Mouse (Mus musculus): Measurements from ENCODE around the gene Cdk17. TPM values are rescaled to one million over a fixed set of nuclear protein-coding genes. Genes with fewer than 3 reads are reported as not detected.

Gene Cdk17
- polyA plus RNA-seq, 1 experiment from 2014 or later, result 19.2 TPM

DNA sequence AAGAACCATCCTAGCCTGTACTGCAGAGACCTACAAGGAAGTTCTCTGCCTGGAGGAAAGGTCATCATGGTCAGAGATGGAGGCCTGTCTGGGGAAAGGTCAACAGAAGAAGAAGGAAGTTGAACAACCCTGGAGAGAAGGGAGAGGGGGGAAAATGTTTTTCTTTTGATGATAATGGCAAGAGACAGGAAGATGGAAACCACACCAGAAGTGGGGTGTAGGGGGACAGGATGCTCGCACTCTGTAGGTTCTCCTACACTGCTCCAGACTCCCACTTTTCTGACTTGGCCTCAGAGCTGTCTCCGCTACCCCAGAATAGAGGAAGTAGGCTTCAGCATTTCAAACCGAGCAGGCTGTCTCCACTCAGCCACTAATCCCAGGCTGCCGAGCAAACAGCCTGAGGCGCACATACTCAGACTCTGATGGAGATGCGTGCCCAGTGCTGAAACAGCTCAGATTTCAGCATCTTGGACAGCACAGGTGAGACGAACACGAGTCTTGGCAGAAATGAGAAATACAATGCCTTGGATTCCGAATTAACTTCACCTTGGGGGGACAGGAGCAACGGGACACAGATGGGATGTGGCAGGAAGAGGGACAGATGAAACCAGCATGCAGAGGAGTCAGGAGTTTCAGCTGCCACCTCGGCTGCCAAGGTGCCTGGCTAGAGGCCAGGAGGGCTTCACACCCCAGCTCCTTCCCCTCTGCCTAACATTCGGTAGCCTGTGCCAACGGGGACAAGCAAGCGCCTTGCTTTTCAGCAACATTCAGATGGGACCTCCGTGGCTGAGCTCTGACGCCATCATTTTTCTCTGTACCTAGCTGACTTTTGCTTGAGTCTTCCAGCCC, 100.7 kb downstream of the Cdk17 start:
- Histone ChIP-seq H3K9me3 (ENCODE audit: control insufficient read depth, low read length) (no peaks in the 10 kb centered on the region), H3K4me3 (ENCODE audit: low read depth, low read length) (no peak overlapping the region), H3K4me2 (ENCODE audit: low read depth, severe bottlenecking) (no peak overlapping the region; the same call in 1 of the 2 replicates), H3K27ac (replicated peaks; ENCODE audit: low read depth, low read length) (no peak overlapping the region), H3K36me3 (ENCODE audit: control insufficient read depth, insufficient read depth, low read length) (peaks cover 10% of the 10 kb centered on the region), H3K27me3 (ENCODE audit: control insufficient read depth, insufficient read depth, low read length) (no peaks in the 10 kb centered on the region), H3K9ac (ENCODE audit: low read length) (no peak overlapping the region), H3K4me1 (ENCODE audit: control insufficient read depth, insufficient read depth, low read length) (peaks cover 11% of the 10 kb centered on the region; the same call in 1 of the 2 replicates)
- 38% methylated on average over 16 of the region's 16 CpGs for WGBS
- DNase-seq (ENCODE audit: low spot score) (no peak), ATAC-seq (ENCODE audit: insufficient number of reproducible peaks, low FRiP score, low TSS enrichment, low read depth) (no peak)

DNA sequence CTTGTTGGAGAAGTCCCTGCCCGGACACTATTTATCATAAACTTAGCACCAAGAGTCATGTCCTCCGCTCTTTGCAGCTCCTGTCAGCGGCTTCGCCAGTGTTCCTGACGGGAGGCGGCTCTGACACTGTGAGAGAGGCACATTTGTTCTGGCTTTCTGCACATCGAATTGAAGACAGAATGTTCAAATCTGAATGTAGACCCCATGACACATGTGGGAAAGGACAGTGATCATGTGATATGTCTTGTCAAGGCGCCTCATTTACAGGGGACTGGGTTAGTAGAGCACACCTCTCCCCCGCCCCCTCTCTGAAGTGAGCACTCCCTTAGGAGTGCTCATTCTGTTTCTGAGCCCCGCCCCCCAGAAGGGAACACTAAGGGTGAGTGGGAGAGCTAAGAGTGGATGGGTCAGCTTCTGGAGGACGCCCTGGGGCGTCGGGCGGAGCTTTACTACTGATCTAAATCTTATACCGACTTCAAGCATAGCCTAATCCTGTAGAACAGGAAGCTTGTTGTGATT, 101.4 kb downstream of the Cdk17 start:
- Histone ChIP-seq H3K27ac (replicated peaks; ENCODE audit: low read depth, low read length) (no peak overlapping the region), H3K27me3 (ENCODE audit: control insufficient read depth, insufficient read depth, low read length) (no peaks in the 10 kb centered on the region), H3K36me3 (ENCODE audit: control insufficient read depth, insufficient read depth, low read length) (peaks cover 13% of the 10 kb centered on the region), H3K9ac (ENCODE audit: low read length) (no peak overlapping the region), H3K9me3 (ENCODE audit: control insufficient read depth, low read length) (no peaks in the 10 kb centered on the region), H3K4me2 (ENCODE audit: low read depth, severe bottlenecking) (no peak overlapping the region), H3K4me3 (ENCODE audit: low read depth, low read length) (no peak overlapping the region), H3K4me1 (ENCODE audit: control insufficient read depth, insufficient read depth, low read length) (peaks cover 8% of the 10 kb centered on the region; the same call in 1 of the 2 replicates)
- no peak; the same call in 1 of the 2 replicates for ATAC-seq (ENCODE audit: insufficient number of reproducible peaks, low FRiP score, low TSS enrichment, low read depth)
- WGBS, result 25% methylated on average over 15 of the region's 15 CpGs
- no peak for DNase-seq (ENCODE audit: low spot score)

DNA sequence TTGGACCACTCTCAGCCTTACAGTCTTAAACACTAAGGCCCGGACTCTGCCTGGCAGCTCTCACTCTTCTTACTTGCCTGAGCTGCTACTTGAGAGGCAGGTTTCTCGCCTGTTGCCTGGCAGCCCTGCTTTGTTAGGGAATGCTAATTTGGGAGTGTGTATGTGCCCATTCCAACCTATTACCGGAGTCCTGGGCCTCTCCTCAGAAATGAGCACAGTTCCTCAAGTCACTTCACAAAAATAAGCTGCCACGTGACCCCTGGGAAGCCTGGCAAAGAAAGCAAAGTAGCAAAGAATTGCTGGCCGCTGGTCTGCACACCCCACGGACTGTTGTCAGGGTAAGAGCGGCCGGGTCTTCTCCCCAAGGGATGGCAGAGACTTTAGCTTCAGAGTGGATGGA, 102.8 kb downstream of the Cdk17 start:
- no peak overlapping the region for H3K27ac ChIP-seq (replicated peaks; ENCODE audit: low read depth, low read length)
- no peak for ATAC-seq (ENCODE audit: insufficient number of reproducible peaks, low FRiP score, low TSS enrichment, low read depth)
- DNase-seq (ENCODE audit: low spot score), result no peak

DNA sequence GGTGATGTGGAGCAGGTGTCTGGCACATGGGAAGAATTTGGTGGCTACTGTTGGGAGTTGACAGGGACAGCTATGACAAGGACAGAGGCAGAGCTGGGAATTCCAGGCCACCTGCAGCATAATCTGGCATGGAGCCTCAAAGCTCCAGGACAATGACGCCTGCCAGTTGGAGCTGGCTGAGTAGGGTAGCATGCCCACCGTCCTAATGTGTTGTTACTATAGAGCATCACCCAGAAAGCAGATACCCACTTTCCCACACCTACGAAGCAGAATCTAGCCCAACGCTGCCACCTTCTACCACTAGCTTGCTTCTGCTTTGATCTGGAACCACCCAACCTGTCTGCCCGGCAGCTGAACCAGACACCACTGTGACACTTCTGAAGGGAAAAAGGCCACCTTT, 103.3 kb downstream of the Cdk17 start:
- H3K36me3 ChIP-seq (ENCODE audit: control insufficient read depth, insufficient read depth, low read length), result peaks cover 14% of the 10 kb centered on the region
- ATAC-seq (ENCODE audit: insufficient number of reproducible peaks, low FRiP score, low TSS enrichment, low read depth) (no peak), DNase-seq (ENCODE audit: low spot score) (no peak)
- H3K4me1 ChIP-seq (ENCODE audit: control insufficient read depth, insufficient read depth, low read length), result peaks cover 7% of the 10 kb centered on the region; the same call in 1 of the 2 replicates
- H3K27ac ChIP-seq (replicated peaks; ENCODE audit: low read depth, low read length), result no peak overlapping the region
- 83% methylated on average over 5 of the region's 5 CpGs for WGBS
- H3K4me3 ChIP-seq (ENCODE audit: low read depth, low read length), result no peak overlapping the region
- no peaks in the 10 kb centered on the region for H3K27me3 ChIP-seq (ENCODE audit: control insufficient read depth, insufficient read depth, low read length)
- H3K4me2 ChIP-seq (ENCODE audit: low read depth, severe bottlenecking), result no peak overlapping the region
- no peak overlapping the region for H3K9ac ChIP-seq (ENCODE audit: low read length)
- no peaks in the 10 kb centered on the region for H3K9me3 ChIP-seq (ENCODE audit: control insufficient read depth, low read length)

More for the DNA sequence above, 102.8 kb downstream of the Cdk17 start:
- Histone ChIP-seq H3K4me3 (ENCODE audit: low read depth, low read length) (no peak overlapping the region), H3K9me3 (ENCODE audit: control insufficient read depth, low read length) (no peaks in the 10 kb centered on the region), H3K4me2 (ENCODE audit: low read depth, severe bottlenecking) (no peak overlapping the region), H3K4me1 (ENCODE audit: control insufficient read depth, insufficient read depth, low read length) (peaks cover 7% of the 10 kb centered on the region; the same call in 1 of the 2 replicates), H3K36me3 (ENCODE audit: control insufficient read depth, insufficient read depth, low read length) (peaks cover 14% of the 10 kb centered on the region), H3K27me3 (ENCODE audit: control insufficient read depth, insufficient read depth, low read length) (no peaks in the 10 kb centered on the region), H3K9ac (ENCODE audit: low read length) (no peak overlapping the region)
- WGBS, result 82% methylated on average over 8 of the region's 8 CpGs

DNA sequence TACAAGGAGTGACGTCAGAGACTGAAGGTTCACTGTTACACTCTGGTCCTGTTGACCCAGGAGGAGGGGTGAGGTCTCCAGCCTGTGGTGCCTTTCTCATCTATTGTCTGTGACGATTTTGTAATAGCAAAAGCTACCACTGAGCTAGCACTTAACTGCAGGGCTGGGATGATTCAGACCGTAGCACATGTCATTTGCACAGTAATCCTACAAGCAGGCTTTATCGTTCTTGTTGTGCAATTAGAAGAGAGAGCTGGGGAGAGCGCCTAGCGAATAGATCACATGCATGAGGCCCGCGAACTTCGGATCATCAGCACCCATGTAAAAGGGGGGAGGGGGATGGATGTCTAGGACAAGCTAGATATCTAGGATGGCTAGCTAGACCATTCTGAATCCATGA, 105.2 kb downstream of the Cdk17 start:
- no peak overlapping the region for H3K4me2 ChIP-seq (ENCODE audit: low read depth, severe bottlenecking)
- no peaks in the 10 kb centered on the region for H3K27me3 ChIP-seq (ENCODE audit: control insufficient read depth, insufficient read depth, low read length)
- no peak for ATAC-seq (ENCODE audit: insufficient number of reproducible peaks, low FRiP score, low TSS enrichment, low read depth)
- peaks cover 10% of the 10 kb centered on the region for H3K4me1 ChIP-seq (ENCODE audit: control insufficient read depth, insufficient read depth, low read length)
- peaks cover 13% of the 10 kb centered on the region for H3K36me3 ChIP-seq (ENCODE audit: control insufficient read depth, insufficient read depth, low read length)
- no peaks in the 10 kb centered on the region for H3K9me3 ChIP-seq (ENCODE audit: control insufficient read depth, low read length)
- H3K4me3 ChIP-seq (ENCODE audit: low read depth, low read length), result no peak overlapping the region
- 93% methylated on average over 9 of the region's 9 CpGs for WGBS
- DNase-seq (ENCODE audit: low spot score), result no peak
- H3K27ac ChIP-seq (replicated peaks; ENCODE audit: low read depth, low read length), result no peak overlapping the region
- no peak overlapping the region for H3K9ac ChIP-seq (ENCODE audit: low read length)

DNA sequence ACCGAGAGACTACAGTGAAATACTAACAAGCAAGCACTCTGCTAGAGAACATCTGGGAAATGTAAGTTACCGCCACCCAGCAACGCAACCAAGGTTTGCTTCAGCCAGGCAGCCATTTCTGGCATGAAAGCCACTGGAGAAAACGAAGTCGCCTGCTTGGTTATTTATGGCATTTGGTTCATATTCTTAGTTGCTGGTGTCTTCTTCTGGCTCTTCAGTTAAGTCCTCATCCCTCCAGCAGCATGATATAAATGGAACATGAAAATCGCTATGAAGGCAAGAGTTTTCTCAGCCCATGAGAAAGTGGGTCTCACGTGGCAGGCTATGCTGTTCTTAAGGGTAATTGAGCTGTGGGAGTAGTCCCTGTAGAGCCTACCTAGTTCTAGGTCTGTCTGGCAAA, 105.8 kb downstream of the Cdk17 start:
- Histone ChIP-seq H3K4me2 (ENCODE audit: low read depth, severe bottlenecking) (no peak overlapping the region), H3K36me3 (ENCODE audit: control insufficient read depth, insufficient read depth, low read length) (peaks cover 9% of the 10 kb centered on the region), H3K4me1 (ENCODE audit: control insufficient read depth, insufficient read depth, low read length) (peaks cover 4% of the 10 kb centered on the region; the same call in 1 of the 2 replicates), H3K27ac (replicated peaks; ENCODE audit: low read depth, low read length) (no peak overlapping the region), H3K9ac (ENCODE audit: low read length) (no peak overlapping the region), H3K9me3 (ENCODE audit: control insufficient read depth, low read length) (no peaks in the 10 kb centered on the region), H3K27me3 (ENCODE audit: control insufficient read depth, insufficient read depth, low read length) (no peaks in the 10 kb centered on the region), H3K4me3 (ENCODE audit: low read depth, low read length) (no peak overlapping the region)
- DNase-seq (ENCODE audit: low spot score) (no peak), ATAC-seq (ENCODE audit: insufficient number of reproducible peaks, low FRiP score, low TSS enrichment, low read depth) (no peak)
- WGBS, result 96% methylated on average over 7 of the region's 7 CpGs

DNA sequence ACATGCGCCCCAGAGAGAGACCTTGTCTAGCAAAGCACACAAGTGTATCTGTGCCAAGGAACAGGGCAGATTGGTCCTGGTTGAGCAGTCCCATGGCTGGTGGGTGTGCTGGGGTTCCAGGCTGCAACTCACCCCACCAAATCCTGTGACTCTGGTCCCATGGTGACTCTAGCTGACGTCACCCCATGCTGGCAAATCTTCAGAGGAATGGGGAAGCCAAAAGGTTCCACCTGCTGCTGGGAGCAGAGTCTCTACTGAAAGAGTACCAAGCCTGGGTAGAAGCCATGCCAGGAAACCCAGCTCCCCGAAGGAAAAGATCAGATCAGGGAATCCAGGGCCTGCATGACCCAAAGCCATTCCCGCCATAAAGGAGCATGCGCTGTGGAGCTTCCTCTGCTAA, 106.8 kb downstream of the Cdk17 start:
- DNase-seq (ENCODE audit: low spot score) (no peak), ATAC-seq (ENCODE audit: insufficient number of reproducible peaks, low FRiP score, low TSS enrichment, low read depth) (no peak)
- Histone ChIP-seq H3K27ac (replicated peaks; ENCODE audit: low read depth, low read length) (no peak overlapping the region), H3K4me2 (ENCODE audit: low read depth, severe bottlenecking) (no peak overlapping the region), H3K9ac (ENCODE audit: low read length) (no peak overlapping the region), H3K4me1 (ENCODE audit: control insufficient read depth, insufficient read depth, low read length) (peaks cover 4% of the 10 kb centered on the region; the same call in 1 of the 2 replicates), H3K4me3 (ENCODE audit: low read depth, low read length) (no peak overlapping the region), H3K36me3 (ENCODE audit: control insufficient read depth, insufficient read depth, low read length) (peaks cover 9% of the 10 kb centered on the region; the same call in 1 of the 2 replicates), H3K27me3 (ENCODE audit: control insufficient read depth, insufficient read depth, low read length) (no peaks in the 10 kb centered on the region), H3K9me3 (ENCODE audit: control insufficient read depth, low read length) (no peaks in the 10 kb centered on the region)
- WGBS, result 91% methylated on average over 5 of the region's 5 CpGs

DNA sequence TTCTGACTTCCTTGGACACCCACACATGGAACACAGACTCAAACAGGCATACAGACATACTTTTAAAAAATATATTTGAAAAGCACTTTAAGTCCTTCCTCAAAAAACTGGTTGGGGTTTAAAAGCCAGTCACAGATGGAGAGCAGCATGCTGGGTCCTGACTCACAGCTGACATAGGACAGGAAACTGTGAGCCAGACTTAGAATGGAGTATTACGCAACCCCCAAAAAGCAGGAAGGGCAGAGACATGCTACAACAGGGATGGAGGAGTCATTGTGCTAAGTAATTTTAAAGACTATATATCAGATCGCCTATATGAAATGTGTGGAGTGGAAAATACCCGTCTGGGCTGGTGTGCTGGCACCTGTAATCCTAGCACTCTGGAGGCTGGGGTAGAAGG, 107.7 kb downstream of the Cdk17 start:
- no peaks in the 10 kb centered on the region for H3K9me3 ChIP-seq (ENCODE audit: control insufficient read depth, low read length)
- H3K27me3 ChIP-seq (ENCODE audit: control insufficient read depth, insufficient read depth, low read length), result no peaks in the 10 kb centered on the region
- ATAC-seq (ENCODE audit: insufficient number of reproducible peaks, low FRiP score, low TSS enrichment, low read depth) (no peak), DNase-seq (ENCODE audit: low spot score) (no peak)
- H3K36me3 ChIP-seq (ENCODE audit: control insufficient read depth, insufficient read depth, low read length), result peaks cover 7% of the 10 kb centered on the region; the same call in 1 of the 2 replicates
- WGBS, result 84% methylated on average over 3 of the region's 3 CpGs
- H3K4me3 ChIP-seq (ENCODE audit: low read depth, low read length), result no peak overlapping the region
- H3K9ac ChIP-seq (ENCODE audit: low read length), result no peak overlapping the region
- H3K4me2 ChIP-seq (ENCODE audit: low read depth, severe bottlenecking), result no peak overlapping the region
- no peak overlapping the region for H3K27ac ChIP-seq (replicated peaks; ENCODE audit: low read depth, low read length)
- H3K4me1 ChIP-seq (ENCODE audit: control insufficient read depth, insufficient read depth, low read length), result peaks cover 2% of the 10 kb centered on the region; the same call in 1 of the 2 replicates
